Mouse (Mus musculus) spleen, adult 2 months (tissue): ENCODE measurements around the gene Slco1b2.

Experiments used
- CTCF ChIP-seq: fragments of 200-500 bp; IDR thresholded peaks from 2 replicates; pipeline ENCODE4 v1.5.1; 2011; ENCODE audit warnings: mild to moderate bottlenecking, inconsistent platforms; ENCODE audit not compliant: insufficient read depth, insufficient read length, insufficient replicate concordance; ENCODE audit errors: extremely low read depth
- POLR2A ChIP-seq: fragments of 200-500 bp; IDR thresholded peaks from 2 replicates; pipeline ENCODE4 v1.6.1; 2011; ENCODE audit warnings: low read depth, low read length, inconsistent platforms

GRCm38 (mm10) chr6:141590002-141590401, 39.3 kb upstream of the Slco1b2 start:
- TF ChIP-seq CTCF (no peak), POLR2A (no peak)
